Mouse (Mus musculus): ENCODE measurements around the gene Garnl3.
"Not testable (repeated sequence)": the region's sequence is repeated elsewhere in the genome, so short reads cannot be mapped to it uniquely, and the experiment has no call there.

Garnl3 gene

DNA sequence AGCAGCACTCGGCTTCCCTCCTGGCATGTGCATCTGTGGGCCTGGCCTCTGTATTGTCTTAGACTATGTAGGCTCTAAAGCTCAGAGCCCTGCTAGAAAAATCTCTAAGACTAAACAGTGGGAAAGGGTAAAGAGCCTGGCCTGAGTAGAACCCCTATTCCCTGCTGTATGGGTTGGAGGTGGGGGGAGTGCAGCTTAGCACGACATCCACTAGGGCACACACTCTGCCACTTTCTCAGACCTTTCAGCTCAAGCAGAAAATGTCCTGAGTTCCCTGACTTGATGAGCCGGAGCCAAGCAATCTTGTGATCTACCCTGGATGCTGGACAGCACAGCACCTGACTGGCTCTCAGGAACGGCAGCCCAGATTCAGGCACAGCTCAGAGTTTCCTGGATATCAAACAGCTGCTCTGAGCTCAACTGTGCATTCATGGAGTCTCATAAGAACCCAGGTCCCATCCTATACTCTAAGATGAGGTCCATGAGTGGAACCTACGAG is 24.9 kb upstream of the Garnl3 start:
- no peak for DNase-seq (ENCODE audit: low spot score in 2 of 2)

DNA sequence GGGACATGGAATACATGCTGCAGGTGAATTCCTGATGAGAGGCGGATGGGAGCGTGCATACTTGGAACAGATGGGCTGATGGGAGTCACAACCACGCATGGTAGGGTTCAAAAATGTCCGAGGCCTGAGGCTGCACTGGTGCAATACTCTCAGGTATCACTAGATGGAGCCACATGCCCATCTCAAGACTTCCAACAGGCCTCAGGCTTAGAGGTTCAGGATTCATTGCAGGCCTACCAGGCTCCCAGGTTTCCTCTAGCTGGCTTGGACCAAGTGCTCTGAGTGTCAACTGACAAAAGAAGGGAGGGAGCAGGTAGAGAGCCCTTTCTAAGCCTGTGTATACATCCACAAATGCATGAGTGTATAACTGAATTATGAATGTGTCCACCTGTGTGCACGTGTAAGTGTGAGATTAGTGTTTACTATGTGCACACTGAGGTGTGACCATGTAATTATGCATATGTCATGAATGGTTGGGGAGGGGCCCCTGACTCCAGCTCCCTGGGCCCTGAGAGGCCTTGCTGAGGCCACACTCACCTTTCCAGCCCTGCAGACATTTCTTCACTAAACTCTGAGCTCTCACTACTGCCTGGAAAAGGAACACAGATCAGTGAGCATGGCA is 23.4 kb upstream of the Garnl3 start:
- DNase-seq (ENCODE audit: low spot score in 2 of 2) = peak; percentile 72 to 76

DNA sequence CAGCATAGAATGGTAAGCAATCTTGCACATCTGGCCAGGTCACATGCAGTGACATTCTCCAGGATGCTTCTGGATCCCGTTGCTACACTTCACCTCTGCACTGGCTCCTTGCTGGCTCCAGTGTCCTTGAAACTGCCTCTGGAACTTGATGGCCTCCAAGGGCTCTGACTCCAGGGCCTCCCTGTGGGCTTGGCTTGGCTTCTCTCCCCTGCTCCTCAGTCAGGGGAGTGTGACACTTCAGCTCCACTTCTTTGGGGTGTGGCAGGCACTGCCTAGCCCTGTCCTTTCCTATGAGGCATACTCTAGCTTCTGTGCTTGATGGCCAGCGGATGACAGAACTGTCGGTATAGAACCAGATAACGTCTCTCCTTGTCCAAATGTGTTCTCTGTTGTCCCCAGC is 15.5 kb upstream of the Garnl3 start:
- no peak for DNase-seq (ENCODE audit: low spot score in 2 of 2)

DNA sequence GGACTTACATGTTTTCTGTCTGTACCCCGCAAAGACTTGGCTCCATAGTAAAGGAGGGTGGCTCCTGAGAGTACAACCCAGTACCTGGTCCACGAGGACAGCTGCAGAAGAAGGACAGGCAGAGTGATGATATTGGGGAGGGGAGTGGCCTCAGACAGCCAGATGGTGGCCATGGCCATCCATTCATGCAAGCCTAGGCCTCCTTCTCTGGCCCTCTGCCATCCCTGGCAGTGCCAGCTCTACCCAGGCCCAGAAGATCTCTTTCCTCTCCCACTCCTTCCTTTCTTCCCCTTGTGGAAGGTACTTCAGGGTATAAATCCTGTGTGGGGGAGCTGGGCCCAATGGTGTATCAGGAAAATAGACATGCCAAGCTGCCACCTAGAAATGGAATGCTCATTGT is 11.8 kb upstream of the Garnl3 start:
- no peak for DNase-seq (ENCODE audit: low spot score in 2 of 2)

DNA sequence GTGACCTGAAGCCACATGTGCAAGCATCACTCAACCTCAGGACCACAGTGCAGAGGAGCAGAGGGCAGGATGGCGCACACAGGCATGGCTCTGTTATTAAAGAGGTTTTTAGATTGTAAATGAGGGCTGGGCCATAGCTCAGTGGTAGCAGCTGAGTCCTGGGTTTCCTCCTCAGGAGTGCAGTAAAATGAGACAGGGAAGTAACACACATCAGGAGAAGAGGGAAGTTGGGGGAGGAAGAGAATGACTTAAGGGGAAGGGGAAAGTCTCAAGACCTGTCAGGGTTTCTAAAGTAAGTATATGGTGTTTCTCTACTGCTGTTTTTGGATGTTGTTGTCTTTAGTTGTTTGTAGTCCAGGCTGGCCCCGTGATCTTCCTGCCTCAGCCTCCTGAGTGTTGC is 7.0 kb upstream of the Garnl3 start:
- no peak for DNase-seq (ENCODE audit: low spot score in 2 of 2)

DNA sequence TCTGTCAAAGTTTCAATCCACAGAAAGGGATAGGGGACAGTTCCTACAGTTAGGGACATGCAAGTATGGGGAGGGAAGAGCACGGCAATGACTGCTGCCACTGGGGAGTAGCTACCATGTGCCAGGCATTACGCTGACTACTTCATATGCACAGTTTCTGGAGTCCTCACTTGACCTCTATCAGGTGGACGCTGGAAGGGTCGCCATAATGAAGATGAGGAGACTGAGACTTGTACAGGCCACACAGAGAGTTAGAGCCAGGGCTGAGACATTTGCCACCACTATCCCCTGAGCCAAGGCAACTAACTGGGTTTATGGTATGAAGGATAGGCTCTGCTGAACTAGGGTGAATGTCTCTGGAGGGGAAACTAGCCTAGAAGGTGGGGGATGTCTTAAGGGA is 6.3 kb upstream of the Garnl3 start:
- no peak for DNase-seq (ENCODE audit: low spot score in 2 of 2)

DNA sequence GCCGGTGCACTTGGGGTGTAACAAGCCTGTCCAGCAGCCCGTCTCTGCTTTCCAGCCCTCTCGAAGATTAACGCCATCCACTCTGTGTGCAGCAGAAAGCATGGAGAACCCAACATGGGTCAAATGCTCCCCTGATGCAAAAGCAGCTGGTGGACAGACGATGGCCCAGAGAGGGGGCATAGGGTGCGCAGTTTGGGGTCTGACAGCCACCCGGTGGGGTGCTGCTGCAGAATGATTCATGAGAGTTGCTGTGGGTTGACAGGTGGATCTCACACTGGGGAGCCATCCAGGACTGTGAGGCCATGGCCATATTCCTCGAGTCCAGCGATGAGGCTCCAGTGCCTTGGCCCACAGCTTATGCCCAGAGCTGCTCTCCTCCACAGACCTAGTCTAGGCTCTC is 5.8 kb upstream of the Garnl3 start:
- DNase-seq (ENCODE audit: low spot score in 2 of 2) = no peak

DNA sequence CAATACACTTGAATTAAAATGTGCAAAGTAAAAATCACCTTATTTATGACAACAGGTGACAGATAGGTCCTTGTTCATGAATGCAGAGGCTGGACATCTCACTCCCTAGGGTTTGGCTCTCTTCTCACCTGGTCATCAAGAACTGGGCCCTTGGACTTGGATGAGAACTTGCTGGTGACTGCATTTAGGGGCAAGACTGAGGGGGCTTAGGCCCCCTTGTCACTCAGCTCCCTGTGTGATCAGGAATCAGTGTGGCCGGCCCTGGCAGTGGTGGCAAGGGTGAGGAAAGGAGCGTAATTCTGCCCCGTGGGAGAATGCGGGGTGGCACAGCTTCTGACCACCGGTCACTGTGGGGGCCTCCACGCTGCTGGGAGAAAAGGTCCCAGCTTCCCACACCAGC is 4.9 kb upstream of the Garnl3 start:
- no peak for DNase-seq (ENCODE audit: low spot score in 2 of 2)

DNA sequence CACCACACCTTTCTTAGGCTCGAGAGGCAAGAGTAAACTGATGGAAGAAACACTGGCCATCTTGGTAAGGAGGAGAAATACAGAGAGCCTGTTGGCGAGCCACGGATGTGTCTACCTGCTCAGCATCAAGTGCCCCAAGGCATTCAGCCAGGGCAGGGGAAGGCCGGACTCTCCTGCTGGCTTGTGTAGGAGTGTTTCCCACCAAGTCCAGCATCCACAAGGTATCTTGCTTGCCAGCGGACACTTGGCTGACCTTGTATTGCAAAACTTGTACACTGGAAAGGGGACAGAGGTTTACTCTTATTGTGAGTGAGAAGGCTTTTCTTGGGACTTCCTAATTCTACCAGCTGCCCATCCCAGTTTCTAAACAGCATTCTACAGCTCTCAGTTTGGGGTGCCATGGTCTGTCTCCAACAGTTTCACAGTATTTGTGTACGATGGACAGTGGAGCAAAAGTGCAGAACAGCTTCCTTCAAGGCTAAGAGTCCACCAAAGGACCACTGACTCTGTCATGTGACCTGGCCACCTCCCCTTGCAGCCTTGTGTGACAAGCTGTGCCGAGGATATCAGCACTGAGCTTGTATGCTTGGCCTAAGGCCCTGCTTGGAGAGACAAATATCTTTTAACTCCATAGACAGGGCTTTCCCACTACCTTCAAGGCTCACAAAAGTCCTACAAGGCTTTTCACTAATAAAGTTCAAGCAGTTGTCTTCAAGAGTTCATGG is 3.5 kb upstream of the Garnl3 start:
- no peak for DNase-seq (ENCODE audit: low spot score in 2 of 2)

DNA sequence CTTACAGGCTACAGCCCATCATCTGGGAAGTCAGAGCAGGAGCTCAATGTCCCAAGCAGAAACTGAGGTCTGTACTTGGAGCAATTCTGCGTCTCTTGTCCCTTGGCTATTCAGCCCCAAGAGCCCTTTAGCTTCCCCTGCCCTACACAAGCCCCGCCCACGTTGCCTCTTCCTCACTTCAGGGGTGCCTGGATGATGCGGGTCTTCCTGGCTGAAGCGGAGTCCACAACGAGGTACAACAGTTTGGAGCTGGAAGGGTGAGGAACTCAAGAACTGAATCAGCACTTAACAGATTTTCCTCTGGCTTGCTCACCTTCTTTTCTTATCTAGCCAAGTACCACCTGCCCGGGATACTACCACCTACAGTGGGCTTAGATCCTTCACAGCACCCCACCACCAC is 852 bp upstream of the Garnl3 start:
- DNase-seq (ENCODE audit: low spot score in 2 of 2) = no peak

DNA sequence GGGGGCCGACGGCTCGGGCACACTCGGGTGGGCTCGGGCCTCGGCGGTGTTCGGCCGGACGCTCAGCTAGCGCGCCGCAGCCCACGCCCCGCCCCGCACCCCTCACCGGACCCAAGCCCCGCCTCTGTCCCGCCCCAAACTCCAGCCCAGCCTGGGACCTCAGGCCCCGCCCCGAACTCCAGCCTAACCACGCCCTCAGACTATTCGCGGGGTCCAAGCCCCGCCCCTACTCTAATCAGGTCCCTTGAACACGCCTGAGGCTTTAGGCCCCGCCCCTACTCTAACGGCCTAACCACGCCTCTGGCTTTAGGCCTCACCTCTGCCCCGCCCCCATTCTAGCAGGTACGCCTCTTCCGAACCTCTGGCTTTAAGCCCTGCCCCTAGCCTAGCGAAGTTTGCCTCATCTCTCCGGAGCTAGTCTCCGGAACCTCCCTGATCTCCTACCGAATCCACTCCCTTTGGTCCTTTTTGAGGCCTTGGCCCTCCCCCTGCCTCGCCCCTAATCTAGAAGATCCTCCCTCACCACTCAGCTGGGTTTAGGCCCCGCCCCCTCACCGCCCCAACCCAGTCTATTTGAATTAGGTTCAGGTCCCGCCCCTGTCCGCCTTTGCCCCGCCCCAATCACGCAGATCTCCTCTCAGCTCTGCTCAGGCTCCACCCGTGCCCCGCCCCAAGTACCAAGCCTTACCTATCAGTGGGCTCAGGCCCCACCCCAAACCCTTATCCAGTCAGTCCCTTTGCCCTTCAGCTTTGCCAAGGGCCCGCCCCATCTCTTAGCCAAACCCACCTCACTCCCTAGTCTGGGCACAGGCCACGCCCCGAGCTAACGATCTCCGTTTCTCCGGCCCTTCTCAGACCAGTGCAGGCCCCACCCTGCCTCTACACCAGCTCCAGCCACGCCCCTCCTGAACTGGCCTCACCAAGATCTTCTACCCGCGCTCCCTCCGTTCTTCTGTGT is 649 bp downstream of the Garnl3 start:
- DNase-seq (ENCODE audit: low spot score in 2 of 2) = peak; percentile 84 to 91

DNA sequence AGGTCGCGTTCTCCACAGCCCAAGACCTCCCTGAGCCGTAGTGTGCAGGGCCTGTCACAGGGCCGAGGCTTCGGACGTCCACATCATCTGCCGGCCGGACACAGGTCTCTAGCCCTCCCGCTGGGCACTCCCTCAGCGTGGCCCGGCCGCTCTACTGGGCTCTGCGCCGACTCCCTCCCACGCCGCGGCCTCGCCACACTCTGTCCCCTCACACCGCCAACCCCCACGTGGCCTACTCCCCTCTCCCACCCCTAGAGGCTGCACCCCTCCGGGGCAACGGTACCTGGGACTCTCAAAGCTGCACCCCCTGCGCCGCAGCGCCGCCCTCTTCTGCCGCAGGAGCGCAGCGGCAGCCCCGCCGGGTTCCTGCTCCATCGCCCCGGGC is 1.3 kb downstream of the Garnl3 start:
- DNase-seq (ENCODE audit: low spot score in 2 of 2) = no peak

DNA sequence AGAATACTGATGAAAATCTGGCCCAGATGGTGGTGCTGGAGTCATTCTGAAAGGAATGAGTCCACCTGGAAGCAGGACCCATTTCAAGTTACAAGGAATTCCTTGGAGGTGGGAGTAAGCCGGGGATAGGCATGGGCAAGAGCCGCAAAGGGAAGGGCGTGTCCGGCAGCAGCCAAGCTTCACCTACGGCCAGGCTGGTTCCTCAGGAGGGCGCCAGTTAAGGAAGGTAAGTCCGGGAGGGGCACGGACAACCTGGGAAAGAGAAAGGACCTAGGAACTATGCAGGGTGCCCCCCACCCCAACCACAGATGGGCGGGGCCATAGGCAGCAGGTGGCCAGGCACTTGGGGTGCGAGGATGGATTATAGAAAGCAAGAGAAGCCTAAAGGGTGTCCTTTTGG is 1.8 kb downstream of the Garnl3 start:
- no peak for DNase-seq (ENCODE audit: low spot score in 2 of 2)

DNA sequence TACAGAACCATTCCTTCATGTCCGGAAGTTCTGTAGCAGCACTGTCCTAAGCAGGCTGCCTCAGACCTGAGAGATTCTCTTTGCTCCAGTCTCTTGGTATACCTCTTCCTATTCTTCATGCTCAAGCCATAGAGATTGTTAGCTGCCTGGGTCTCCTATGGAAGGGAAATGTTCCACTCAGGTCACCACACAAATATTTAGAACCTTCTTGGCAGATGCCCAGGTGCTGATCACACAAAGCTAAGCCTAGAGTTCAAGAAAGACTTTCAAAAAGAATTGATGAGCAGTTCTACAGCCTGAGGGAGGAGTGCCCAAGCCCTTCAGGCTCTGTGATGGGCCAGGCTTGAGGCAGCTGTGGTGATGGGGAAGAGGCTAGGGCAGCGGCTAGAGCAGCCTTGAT is 2.4 kb downstream of the Garnl3 start:
- DNase-seq (ENCODE audit: low spot score in 2 of 2) = no peak

DNA sequence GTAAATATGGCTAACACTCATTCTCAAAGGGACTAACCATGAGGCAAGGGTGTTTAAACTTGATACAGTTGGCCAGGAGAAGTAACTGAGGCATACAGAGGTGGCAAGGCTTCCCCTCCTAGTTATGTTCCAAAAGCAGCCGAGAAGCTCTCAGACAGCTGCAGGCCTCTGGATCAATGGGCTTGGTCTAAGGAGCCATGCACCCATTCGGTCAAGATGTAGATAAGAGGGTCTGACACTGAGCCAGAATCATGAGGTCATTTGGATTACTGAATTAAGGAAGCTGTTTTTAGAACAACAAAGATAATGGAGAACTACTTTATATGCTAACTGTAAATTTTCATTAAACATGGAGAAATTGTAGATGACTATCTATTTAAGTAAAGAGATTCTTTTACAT is 4.2 kb downstream of the Garnl3 start:
- DNase-seq (ENCODE audit: low spot score in 2 of 2) = no peak

DNA sequence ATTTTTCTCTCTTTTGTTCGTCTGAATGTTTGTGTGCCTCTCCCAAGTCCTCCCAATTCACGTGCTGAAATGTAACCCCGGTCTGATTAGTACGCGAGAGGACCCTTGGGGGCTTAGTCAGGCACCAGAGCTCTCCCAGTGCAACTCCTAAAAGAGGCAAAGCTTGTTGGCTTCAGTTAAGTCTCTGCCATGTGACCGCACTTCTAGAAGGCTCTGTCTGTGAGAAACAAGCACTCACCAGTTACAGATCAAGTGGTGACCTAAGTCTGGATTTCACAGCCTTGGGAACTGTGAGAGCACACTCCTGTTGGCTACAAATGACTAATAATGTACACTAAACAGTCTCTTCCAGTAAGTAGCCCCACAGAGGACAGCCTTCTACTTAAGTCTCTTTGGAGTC is 8.6 kb downstream of the Garnl3 start:
- DNase-seq (ENCODE audit: low spot score in 2 of 2) = no peak

DNA sequence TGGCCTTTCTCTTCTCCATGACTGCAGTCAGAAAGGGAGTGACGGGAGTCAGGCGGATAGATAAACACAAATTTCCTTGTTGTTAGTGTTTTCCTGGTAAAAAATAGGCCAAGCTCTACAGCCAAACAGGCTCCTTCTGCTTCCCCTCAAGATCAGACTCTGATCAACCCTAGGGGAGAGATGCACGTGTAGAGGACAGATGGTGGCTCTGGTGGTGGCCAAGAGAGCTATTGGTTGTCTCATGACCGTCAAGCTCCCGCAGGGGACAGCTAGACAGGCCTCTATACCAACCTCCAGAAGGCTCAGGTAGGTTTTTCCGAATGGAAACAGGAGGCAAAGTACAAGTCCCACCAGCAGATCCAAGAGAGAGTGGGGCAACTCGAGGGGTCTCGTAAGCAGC is 30.9 kb downstream of the Garnl3 start:
- no peak for DNase-seq (ENCODE audit: low spot score in 2 of 2)

DNA sequence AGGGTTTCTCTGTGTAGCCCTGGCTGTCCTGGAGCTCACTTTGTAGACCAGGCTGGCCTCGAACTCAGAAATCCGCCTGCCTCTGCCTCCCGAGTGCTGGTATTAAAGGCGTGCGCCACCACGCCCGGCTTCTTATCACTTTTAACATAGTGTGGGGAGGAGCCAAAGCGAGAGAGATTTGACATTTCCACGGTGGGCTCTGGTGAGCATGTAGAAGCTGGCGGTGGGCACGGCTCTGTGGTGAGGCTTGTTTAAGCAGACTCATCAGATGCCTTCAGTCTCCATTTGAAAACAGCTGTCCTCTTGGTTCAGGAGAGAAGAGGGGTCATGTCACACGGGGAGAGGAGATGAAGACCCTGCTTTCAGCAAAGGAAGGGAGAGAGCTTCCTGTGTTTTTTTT is 34.1 kb downstream of the Garnl3 start:
- DNase-seq (ENCODE audit: low spot score in 2 of 2) = not testable (repeated sequence)

DNA sequence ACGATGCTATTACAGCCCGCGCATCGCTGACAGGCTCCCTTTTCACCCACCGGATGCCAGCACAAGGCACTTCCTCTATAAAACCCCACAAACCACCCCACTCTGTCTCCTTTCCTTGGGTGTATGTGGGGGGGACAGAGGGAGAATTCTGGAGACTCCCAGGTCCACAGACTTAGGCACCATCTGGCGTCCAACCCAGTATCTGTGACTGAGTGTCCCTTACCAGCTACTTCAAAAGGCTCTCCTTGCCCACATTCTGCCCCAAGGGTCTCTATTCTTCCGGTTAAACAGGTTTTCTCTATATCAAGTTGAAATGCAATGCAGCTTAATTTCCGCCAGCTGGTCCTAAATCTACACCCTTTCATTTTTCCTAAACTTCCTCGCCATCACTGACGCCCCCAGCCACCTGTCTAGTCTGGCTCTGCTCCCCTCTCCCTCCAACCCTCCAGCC is 36.2 kb downstream of the Garnl3 start:
- DNase-seq (ENCODE audit: low spot score in 2 of 2) = no peak

DNA sequence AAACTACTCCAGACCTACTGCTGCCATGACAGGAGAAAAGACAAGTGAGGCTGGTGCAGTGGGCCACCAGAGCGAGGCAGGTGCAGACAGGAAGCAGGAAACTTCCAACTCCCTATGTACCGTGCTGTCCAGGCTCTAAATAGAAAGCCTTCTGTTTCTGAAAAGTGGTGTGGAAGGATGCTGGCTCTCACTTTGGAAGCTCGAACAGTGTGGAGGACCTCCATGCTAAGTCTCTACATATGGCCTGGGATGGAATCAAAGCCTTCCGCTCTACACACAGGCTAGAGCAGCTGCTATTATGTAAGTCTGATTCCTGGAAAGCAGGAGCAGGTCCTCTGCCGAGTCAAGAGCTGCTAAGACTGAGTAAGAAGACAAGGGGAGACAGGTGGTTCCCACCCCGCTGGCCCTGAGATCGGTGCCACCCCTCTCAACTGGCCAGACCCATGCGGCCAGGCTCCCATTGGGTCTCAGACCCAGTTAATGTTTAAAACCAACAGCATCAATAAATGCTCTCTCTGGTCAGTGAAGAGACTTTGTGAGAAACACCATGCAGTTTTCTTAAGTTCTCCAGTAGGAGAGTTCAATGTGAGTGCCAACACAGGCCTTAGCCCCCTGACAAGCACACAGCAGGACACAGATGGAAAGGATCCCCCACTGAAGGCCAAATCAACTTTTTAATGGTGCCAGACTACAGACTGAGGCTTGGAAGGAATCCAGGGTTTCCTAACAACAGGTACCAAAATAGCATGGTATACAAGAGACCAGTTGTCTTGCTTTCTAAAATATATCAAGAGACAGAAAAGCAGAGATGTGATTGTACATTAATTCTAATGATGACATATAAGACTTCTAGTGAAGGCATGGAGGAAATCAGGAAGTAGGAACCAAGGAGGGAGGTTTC is 40.6 kb downstream of the Garnl3 start:
- no peak for DNase-seq (ENCODE audit: low spot score in 2 of 2)

DNA sequence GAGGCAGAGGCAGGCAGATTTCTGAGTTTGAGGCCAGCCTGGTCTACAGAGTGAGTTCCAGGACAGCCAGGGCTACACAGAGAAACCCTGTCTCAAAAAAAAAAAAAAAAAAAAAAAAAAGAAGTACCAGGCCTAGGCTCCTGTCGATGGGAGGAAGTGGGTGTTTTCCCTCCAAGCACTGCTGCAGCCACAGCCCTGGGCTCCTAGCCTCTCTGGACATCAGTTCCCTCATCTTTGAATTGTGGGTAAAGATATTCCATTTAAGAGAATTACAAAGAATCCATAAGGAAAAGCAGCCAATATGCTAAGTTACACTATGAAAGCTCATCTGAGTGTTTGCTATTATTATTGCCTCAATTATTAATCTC is 41.4 kb downstream of the Garnl3 start:
- not testable (repeated sequence) for DNase-seq (ENCODE audit: low spot score in 2 of 2)

Measured in frontal cortex, postnatal 25 days (tissue).